Mouse (Mus musculus) liver, embryonic 14 days (tissue): ENCODE results near the gene Vmn1r72. TPM values are rescaled to one million over a fixed set of nuclear protein-coding genes. Genes with fewer than 3 reads are reported as not detected.

ENCODE experiments used
- polyA plus RNA-seq: library from polyadenylated mRNA; depleted of rRNA; stranded (reverse); fragments of >200 nt; gene quantifications from 2 replicates; pipeline ENCODE4 v1.2.3, GENCODE M21; 2012; rRNA removed

Vmn1r72 gene
- not detected in 2 replicates for polyA plus RNA-seq

DNA sequence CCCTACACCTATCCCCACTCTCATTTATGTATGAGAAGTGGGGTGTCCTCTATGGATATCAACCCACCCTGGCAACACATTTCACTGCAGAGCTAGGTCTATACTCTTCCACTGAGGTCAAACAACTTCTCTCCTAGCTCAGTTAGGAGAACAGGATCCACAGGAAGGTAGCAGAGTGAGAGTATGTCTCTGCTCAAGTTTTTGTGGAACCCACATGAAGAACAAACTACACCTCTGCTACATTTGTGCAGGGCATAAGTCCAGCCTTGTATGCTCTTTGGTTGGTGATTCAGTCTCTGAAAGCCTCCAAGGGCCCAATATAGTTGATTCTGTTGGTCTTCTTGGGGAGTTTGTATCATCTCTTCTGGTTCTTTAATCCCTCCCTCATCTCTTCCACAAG is at the start of gene Vmn1r72:
Gene Vmn1r72 (minus strand): TSS at position 101 of the 400 bp plus-strand sequence.

Other genes with a start within 250 kb of the Vmn1r72 start
- gene Zscan4-ps2, start 165.8 kb downstream of the Vmn1r72 start, polyA plus RNA-seq, result not detected in 2 replicates
- not detected in 2 replicates for gene Zscan4-ps3, start 70.8 kb downstream of the Vmn1r72 start, polyA plus RNA-seq
- not detected in 2 replicates for gene Vmn1r73, start 50.1 kb upstream of the Vmn1r72 start, polyA plus RNA-seq
- not detected in 2 replicates for gene Vmn1r74, start 153.8 kb upstream of the Vmn1r72 start, polyA plus RNA-seq
- gene Vmn1r75, start 194.5 kb upstream of the Vmn1r72 start, polyA plus RNA-seq, result not detected in 2 replicates